Mouse (Mus musculus) intestine, embryonic 14.5 days (tissue): Measurements from ENCODE around the gene C3. TPM values are rescaled to one million over a fixed set of nuclear protein-coding genes. Genes with fewer than 3 reads are reported as not detected.

Experiments used
- ATAC-seq: fragments of 200-750 bp; cut with Nextera tagmentation; replicated peaks from 2 replicates; pipeline ENCODE4 v1.8.0; 2017; ENCODE audit warnings: low read depth, moderate number of reproducible peaks, moderate TSS enrichment, moderate library complexity; ENCODE audit not compliant: low FRiP score, low TSS enrichment
- DNase-seq: peaks from one replicate; pipeline ENCODE4 v3.0.0-alpha.2; 2018; ENCODE audit warnings: low spot score
- H3K27ac ChIP-seq: fragments of 300-500 bp; sonication (generic); 2 replicates; pipeline ENCODE4 v1.5.1; 2014; ENCODE audit warnings: low read depth, mild to moderate bottlenecking, control low read depth
- H3K27me3 ChIP-seq: fragments of 300-500 bp; sonication (generic); replicated peaks from 2 replicates; pipeline ENCODE4 v1.6.1; 2014; ENCODE audit warnings: low read length, control low read depth; ENCODE audit not compliant: control insufficient read depth, insufficient read depth
- H3K36me3 ChIP-seq: fragments of 300-500 bp; sonication (generic); 2 replicates; pipeline ENCODE4 v1.6.1; 2014; ENCODE audit warnings: low read length, control low read depth; ENCODE audit not compliant: control insufficient read depth, insufficient read depth
- H3K4me1 ChIP-seq: fragments of 300-500 bp; sonication (generic); replicated peaks from 2 replicates; pipeline ENCODE4 v1.6.1; 2014; ENCODE audit warnings: low read length, control low read depth, mixed read lengths; ENCODE audit not compliant: control insufficient read depth, insufficient read depth
- H3K4me2 ChIP-seq: fragments of 300-500 bp; sonication (generic); 2 replicates; pipeline ENCODE4 v1.6.1; 2014; ENCODE audit warnings: low read length
- H3K4me3 ChIP-seq: fragments of 300-500 bp; sonication (generic); 2 replicates; pipeline ENCODE4 v1.5.1; 2014; ENCODE audit warnings: low read depth, low read length, control low read depth, mixed read lengths
- H3K9ac ChIP-seq: fragments of 300-500 bp; sonication (generic); 2 replicates; pipeline ENCODE4 v1.6.1; 2014; ENCODE audit warnings: mild to moderate bottlenecking, low read length
- H3K9me3 ChIP-seq: fragments of 300-500 bp; sonication (generic); 2 replicates; pipeline ENCODE4 v1.6.1; 2016; ENCODE audit warnings: low read length, control low read depth; ENCODE audit not compliant: control insufficient read depth
- WGBS: fragments of 180-500 bp; shearing (Covaris S2); extraction: QIAGEN DNeasy Blood & Tissue Kit; methylation state at CpG from one replicate; pipeline ENCODE4 v1.1.7; 2014; 5-methylcytosine and 5-hydroxymethylcytosine counted together
- polyA plus RNA-seq: library from polyadenylated mRNA; unstranded; fragments of >200 nt; fragmentation: Nextera tagmentation; extraction: Ambion mirVana; gene quantifications from 2 replicates; pipeline ENCODE4 v1.2.1, GENCODE M21; 2014

Gene C3
- polyA plus RNA-seq = 0.66 and 0.70 TPM in 2 replicates

DNA sequence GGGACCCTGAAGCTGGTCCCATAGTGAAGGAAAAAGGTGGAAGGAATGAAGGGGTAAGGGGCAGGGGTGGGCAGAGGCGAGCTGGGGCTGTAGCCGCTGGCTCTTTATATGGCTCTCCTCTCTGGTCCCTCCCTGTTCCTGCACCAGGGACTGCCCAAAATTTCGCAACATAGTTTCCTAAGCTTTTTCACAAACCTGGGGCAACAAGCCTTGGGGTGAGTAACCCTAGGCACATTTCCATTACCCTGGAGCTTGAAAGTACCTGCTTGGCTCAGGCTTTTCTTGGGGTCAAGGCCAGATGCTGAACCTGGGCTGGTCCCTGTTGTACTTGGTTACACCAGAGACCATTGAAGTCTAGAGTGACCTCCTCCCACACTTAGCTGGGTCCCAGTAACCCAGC lies at the start of gene C3:
C3 (minus strand) TSS at position 123 of the 400 bp plus-strand sequence.
- Histone ChIP-seq H3K4me3 (no peak within 1 kb of the TSS), H3K9ac (no peak within 1 kb of the TSS), H3K36me3 (no peaks in the 10 kb centered on the region), H3K4me2 (no peak within 1 kb of the TSS), H3K27me3 (0 out of 2 replicates have a peak, but pooled peaks cover 4% of the 10 kb centered on the region), H3K27ac (no peak within 1 kb of the TSS), H3K4me1 (0 out of 2 replicates have a peak, but pooled peaks cover 5% of the 10 kb centered on the region), H3K9me3 (no peaks in the 10 kb centered on the region)
- no peak for DNase-seq
- 78% methylated on average over 3 of the region's 3 CpGs for WGBS
- no peak for ATAC-seq

DNA sequence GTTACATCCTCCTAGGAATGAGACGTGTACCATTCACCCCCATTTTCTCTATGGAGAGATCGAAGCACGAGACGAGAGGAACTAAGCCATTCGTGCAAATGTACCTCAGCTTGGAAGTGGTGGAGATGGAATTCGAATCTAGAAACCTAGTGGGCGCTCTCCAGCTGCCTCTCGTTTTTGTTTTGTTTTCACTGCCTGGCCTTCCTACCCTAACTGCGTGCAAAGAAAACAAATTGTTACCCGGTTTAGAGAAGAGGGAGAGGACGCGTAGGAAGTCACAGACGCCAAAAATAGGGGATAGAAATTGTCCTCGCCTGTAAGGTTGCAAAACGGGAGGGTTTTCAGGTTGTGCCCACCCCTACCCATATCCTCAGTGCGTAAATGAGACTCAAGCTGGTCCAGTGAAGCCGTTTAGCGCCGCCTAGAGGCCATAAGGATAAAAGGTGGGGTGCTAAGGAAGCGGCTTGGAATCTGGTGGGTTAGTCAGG lies 48.7 kb upstream of the C3 start:
- Histone ChIP-seq H3K27me3 (peaks cover 21% of the 10 kb centered on the region), H3K4me1 (peaks cover 7% of the 10 kb centered on the region)
- no peak; the same call in 1 of the 2 replicates for ATAC-seq

DNA sequence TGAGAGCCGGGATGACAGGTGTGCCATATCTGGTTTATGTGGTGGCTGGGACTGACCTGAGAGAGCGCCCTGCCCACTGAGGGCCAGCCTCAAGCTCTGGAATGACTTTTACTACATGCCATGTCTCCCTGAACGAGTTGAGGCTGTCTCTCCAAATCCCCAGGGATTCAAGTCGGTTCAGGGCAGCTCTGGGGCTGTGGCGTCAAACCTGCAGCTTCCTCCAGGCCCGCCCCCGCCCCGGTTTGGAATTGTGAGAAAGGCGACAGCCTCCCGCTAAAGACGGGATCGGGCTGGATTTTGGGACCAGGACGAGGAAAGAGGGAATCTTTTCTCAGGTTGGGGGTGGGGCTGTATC lies 48.0 kb upstream of the C3 start:
- Histone ChIP-seq H3K36me3 (no peaks in the 10 kb centered on the region), H3K9ac (no peak overlapping the region), H3K27me3 (peaks cover 21% of the 10 kb centered on the region), H3K4me2 (peak overlapping the region; percentile 81), H3K4me3 (peak overlapping the region; percentile 45), H3K27ac (no peak overlapping the region), H3K9me3 (no peaks in the 10 kb centered on the region), H3K4me1 (peaks cover 7% of the 10 kb centered on the region)
- 3% methylated on average over 13 of the region's 13 CpGs for WGBS
- peak; percentile 34; the same call in 1 of the 2 replicates for ATAC-seq
- DNase-seq = peak; percentile 58

More for the DNA sequence above, 48.7 kb upstream of the C3 start:
- peak; percentile 81 for DNase-seq
- H3K4me2 ChIP-seq = peak overlapping the region; percentile 81
- peak overlapping the region; percentile 45 for H3K4me3 ChIP-seq
- H3K36me3 ChIP-seq = no peaks in the 10 kb centered on the region
- 1% methylated on average over 20 of the region's 20 CpGs for WGBS
- no peaks in the 10 kb centered on the region for H3K9me3 ChIP-seq
- no peak overlapping the region; the same call in 1 of the 2 replicates for H3K9ac ChIP-seq
- H3K27ac ChIP-seq = no peak overlapping the region

DNA sequence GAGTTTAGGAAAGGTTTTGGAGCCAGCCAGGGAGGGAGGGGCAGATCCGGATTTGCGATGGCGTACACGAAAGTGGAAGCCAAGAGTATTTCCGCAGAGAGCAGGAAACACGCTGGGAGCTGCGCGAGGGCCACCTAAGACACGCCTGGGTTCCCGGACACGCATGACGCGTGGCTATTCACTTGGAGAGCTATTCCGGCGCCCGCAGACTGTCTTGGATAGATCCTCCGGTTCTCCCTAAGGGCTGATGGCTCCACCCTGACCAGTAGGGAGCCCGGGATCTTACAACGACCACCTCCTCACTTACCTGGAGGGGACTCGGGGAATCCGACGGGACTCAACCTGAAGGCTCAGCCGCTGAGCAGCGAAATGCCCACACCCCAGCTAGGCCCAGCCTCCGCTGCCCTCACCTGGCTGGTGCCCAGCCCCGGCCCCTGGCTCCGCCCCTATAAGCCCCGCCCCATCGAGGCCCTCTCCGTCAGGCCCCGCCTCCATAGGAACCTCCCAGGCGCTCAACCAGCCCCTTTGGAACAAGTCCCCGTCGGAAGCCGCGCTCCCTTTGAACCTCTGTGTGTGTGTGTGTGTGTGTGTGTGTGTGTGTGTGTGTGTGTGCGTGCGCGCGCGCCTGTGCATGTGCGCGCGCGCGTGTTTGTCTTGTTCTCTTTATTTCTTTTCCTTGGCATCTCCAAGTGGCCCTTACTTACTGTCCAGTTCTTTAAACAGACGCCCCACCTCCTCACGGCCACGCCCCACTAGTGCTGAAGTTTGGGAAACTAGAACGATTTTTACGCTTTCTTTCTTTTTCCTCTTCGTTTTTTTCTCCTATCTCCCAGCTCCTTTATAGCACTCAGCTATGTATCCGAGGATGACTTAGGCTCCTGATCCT lies 47.4 kb upstream of the C3 start:
- DNase-seq = peak; percentile 87
- H3K4me3 ChIP-seq = peak overlapping the region; percentile 45
- no peaks in the 10 kb centered on the region for H3K36me3 ChIP-seq
- H3K27me3 ChIP-seq = peaks cover 21% of the 10 kb centered on the region
- peak; percentile 85 for ATAC-seq
- peaks cover 7% of the 10 kb centered on the region for H3K4me1 ChIP-seq
- H3K9ac ChIP-seq = 0 out of 2 replicates have a peak overlapping the region, but pooled peaks have one; percentile 27
- 1% methylated on average over 53 of the region's 53 CpGs for WGBS
- H3K9me3 ChIP-seq = no peaks in the 10 kb centered on the region
- H3K27ac ChIP-seq = no peak overlapping the region
- H3K4me2 ChIP-seq = peak overlapping the region; percentile 81

DNA sequence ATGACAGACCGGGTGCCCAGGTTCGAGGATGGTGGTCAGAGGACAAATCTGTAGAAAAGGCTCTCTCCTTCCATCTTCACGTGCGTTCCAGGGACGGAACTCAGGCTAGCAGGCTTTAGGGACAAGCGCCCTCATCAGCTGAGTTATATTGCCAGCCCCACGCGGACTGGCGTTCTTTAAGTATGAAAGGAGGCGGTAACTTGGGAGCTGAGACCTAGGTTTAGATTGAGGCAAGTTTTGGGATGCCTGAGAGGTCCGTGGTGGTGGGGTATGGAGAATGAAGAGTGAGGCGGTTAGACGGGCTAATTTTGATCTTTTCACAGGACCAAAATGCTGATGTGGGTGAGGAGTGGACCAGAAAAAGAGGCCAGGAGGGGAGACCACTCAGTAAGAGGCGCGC lies 46.8 kb upstream of the C3 start:
- no peak overlapping the region for H3K27ac ChIP-seq
- DNase-seq = no peak
- H3K4me1 ChIP-seq = peaks cover 7% of the 10 kb centered on the region
- WGBS = 7% methylated on average over 15 of the region's 15 CpGs
- no peaks in the 10 kb centered on the region for H3K9me3 ChIP-seq
- H3K4me2 ChIP-seq = peak overlapping the region; percentile 81
- no peak for ATAC-seq
- H3K36me3 ChIP-seq = no peaks in the 10 kb centered on the region
- peak overlapping the region; percentile 45 for H3K4me3 ChIP-seq
- H3K27me3 ChIP-seq = peaks cover 21% of the 10 kb centered on the region
- H3K9ac ChIP-seq = 0 out of 2 replicates have a peak overlapping the region, but pooled peaks have one; percentile 27

DNA sequence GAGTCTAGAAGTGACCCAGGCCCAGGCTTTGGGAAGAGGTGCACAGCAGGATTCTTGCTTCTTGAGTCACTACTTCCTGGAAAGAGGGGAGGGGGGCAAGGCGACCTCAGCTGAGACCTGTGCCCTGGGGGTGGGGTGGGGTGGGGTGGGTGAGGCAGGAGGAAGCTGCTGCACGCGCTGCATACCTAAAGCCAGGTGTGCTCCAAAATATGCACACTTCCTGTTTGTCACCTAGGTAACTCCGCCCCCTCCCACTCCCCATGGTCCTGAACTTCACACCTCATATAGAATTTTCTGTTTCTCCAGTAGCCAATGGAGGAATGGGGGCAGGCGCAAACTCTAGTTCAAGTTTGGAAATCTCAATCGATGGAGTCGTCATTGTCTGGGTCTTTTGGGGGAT lies 45.9 kb upstream of the C3 start:
- no peak overlapping the region for H3K27ac ChIP-seq
- H3K36me3 ChIP-seq = no peaks in the 10 kb centered on the region
- no peak overlapping the region for H3K4me2 ChIP-seq
- WGBS = 24% methylated on average over 7 of the region's 7 CpGs
- H3K9ac ChIP-seq = no peak overlapping the region
- H3K4me1 ChIP-seq = peaks cover 7% of the 10 kb centered on the region
- H3K9me3 ChIP-seq = no peaks in the 10 kb centered on the region
- ATAC-seq (no peak), DNase-seq (no peak)
- H3K4me3 ChIP-seq = no peak overlapping the region
- H3K27me3 ChIP-seq = peaks cover 21% of the 10 kb centered on the region

DNA sequence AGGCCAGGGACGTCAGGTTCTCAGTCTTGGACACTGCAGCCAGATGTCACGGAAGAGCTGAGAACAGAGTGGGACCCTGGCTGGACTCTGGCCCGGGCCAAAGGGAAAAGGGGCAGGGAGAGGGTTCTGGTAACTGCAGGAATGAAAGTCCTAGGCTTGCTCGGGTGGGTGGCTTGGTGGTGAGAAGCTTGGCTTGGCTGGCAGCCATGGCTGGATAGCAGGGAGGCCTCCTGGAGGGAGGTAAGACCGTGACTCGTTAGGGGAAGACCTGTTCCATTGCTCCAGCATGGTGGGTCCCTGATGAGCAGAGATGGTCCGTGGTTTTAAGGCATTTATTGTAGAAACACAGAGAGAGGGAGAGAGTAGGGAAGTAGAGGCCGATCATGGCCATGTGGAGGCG lies 43.4 kb upstream of the C3 start:
- H3K9ac ChIP-seq = no peak overlapping the region
- WGBS = 74% methylated on average over 8 of the region's 9 CpGs

DNA sequence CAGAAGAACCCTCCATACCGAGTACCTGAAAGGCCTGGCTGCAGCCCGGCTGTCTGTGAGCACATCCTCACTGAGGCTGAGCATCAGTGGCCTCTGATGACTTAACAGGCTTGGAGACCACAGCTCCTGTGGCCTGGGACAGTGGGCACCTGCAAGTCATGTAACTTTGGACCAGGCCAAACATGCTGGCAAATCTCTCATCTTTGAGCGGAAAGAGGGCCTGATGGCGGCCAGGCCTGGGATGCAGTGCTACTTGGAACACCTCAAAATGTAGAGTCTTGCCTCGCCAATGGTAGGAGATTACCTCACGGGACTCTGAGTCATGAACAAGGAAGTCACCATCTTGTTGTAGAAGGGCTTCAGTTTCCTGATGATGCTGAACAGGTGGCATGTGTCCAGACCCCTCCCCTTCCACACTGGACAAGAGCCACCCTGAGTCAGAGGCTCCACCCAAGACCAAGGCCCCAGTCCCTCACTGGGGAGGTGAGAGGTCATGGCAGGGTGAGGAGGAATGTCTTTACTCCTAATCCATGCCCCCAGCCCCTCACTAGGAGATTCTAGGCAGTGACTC lies 39.7 kb upstream of the C3 start:
- no peak for DNase-seq
- H3K4me3 ChIP-seq = no peak overlapping the region
- H3K36me3 ChIP-seq = peaks cover 13% of the 10 kb centered on the region
- 87% methylated on average over 6 of the region's 6 CpGs for WGBS
- H3K27ac ChIP-seq = no peak overlapping the region
- no peak overlapping the region for H3K4me2 ChIP-seq
- no peaks in the 10 kb centered on the region for H3K9me3 ChIP-seq
- ATAC-seq = no peak
- H3K4me1 ChIP-seq = peaks cover 9% of the 10 kb centered on the region
- no peak overlapping the region for H3K9ac ChIP-seq
- H3K27me3 ChIP-seq = no peaks in the 10 kb centered on the region

More for the DNA sequence above, 43.4 kb upstream of the C3 start:
- H3K4me2 ChIP-seq = no peak overlapping the region
- no peaks in the 10 kb centered on the region for H3K36me3 ChIP-seq
- H3K27ac ChIP-seq = no peak overlapping the region
- ATAC-seq = no peak
- no peaks in the 10 kb centered on the region for H3K9me3 ChIP-seq
- H3K4me3 ChIP-seq = no peak overlapping the region
- peaks cover 6% of the 10 kb centered on the region for H3K4me1 ChIP-seq
- peaks cover 19% of the 10 kb centered on the region for H3K27me3 ChIP-seq
- no peak for DNase-seq
